Mouse (Mus musculus) gastrocnemius, adult 2 months (tissue): ENCODE results near the gene Myzap. TPM values are rescaled to one million over a fixed set of nuclear protein-coding genes. Genes with fewer than 3 reads are reported as not detected.
"Not testable (repeated sequence)": the region's sequence is repeated elsewhere in the genome, so short reads cannot be mapped to it uniquely, and the experiment has no call there.

ENCODE experiments used
- DNase-seq: peaks from one replicate; pipeline ENCODE4 v3.0.0; 2022
- H3K27ac ChIP-seq: fragments of 200-600 bp; 2 replicates; pipeline ENCODE4 v1.8.1; 2022; ENCODE audit warnings: mild to moderate bottlenecking
- H3K4me3 ChIP-seq: fragments of 200-600 bp; 2 replicates; pipeline ENCODE4 v1.8.1; 2022; ENCODE audit warnings: mild to moderate bottlenecking, moderate library complexity
- CTCF ChIP-seq: fragments of 200-600 bp; IDR thresholded peaks from 2 replicates; pipeline ENCODE4 v1.8.1; 2022; ENCODE audit warnings: antibody characterized with exemption, mild to moderate bottlenecking, moderate library complexity
- intact Hi-C: fragments of 180-260 bp; cut with DNase I; formaldehyde crosslinking; loops from one replicate; pipeline ENCODE4 v1.15.1; 2025
- total RNA-seq, 2 experiments: library from RNA; stranded (reverse); gene quantifications; 2 replicates each; pipeline ENCODE4 v1.2.3; 2021

The Myzap gene
- total RNA-seq, 2 experiments from 2014 or later: 3.7 to 5.1 TPM

DNA sequence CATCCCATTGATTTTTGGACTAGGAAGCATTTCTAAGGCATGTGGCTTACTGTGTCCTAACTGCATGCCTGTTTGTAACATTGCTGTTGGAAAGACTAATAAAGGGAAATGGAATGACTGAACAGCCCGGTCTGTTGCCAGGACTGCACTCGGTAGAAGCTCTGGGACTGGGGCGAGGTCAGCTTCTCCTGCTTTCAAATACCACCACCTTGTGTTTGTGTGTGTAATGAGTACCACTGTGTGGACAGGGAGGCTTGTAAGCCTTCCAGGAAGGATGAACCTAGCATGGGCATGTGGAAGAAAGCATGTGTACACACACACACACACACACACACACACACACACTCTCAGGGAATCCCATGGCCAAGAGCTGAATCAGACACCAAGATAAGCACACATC, 72.3 kb downstream of the Myzap start:
- Histone ChIP-seq H3K4me3 (no peak overlapping the region), H3K27ac (no peak overlapping the region)
- DNase-seq: no peak
- intact Hi-C loops: no loop called here
- TF ChIP-seq CTCF: peak; percentile 24; the same call in 1 of the 2 replicates

DNA sequence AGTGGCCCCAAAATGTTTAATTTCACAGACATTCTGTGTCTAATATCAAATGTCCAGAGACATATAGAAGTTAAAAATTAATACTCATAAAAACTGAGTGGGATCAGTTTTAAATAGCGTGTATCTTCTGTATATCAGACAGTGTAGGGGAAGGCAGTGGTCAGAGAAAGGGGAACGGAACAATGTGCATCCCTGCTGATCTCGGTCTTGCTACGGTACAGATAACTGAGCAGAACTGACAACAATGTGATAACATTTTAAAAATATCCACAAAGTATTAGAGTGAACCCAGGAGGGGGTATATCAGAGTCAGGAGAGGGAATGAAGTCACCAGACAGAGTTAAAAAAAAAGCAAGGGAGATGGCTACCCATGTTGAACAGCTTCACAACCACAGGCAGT, 74.7 kb downstream of the Myzap start:
- intact Hi-C loops: no loop called here
- no peak overlapping the region for H3K4me3 ChIP-seq
- H3K27ac ChIP-seq: no peak overlapping the region
- TF ChIP-seq CTCF: no peak
- no peak for DNase-seq

DNA sequence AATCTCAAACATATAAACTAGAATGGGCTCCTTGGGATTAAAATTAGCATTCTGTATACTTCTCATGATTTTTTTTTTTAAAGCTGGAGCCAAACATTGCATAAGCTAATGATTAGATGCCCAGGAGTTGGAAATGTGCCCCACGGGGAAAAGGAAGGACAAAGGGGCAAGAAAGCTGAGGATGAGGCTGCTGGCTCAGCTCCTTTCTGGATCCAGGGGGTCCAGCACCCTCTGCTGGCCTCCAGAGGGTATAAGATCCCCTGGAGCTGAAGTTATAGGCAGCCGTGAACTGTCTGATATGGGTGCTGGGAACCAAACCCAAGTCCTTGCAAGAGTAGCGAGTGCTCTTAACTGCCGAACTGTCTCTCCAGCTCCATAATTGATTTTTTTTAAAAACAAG, 76.3 kb downstream of the Myzap start:
- Histone ChIP-seq H3K27ac (no peak overlapping the region), H3K4me3 (no peak overlapping the region)
- DNase-seq: no peak
- intact Hi-C loops: no loop called here
- TF ChIP-seq CTCF: peak; percentile 12; the same call in 1 of the 2 replicates

DNA sequence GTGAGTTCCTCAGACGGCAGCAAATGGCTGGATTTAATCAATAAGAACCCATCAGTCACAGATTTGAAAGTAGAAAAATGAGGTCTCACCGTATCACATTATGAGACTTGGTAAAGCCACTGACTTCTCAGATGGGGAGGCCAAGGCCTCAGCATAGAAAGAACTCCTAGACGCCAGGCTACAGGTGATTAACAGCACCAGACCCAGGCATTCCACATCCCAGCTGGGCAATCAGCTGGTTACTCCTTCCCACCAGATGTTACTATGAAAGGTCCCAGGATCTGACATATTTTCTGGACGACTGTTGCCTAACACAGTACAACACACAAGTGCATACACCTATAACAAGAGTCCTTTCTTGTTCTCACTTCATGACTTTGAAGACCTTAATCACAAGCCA, 78.6 kb downstream of the Myzap start:
- Histone ChIP-seq H3K4me3 (no peak overlapping the region), H3K27ac (no peak overlapping the region)
- no peak for TF ChIP-seq CTCF
- no peak for DNase-seq
- intact Hi-C loops: no loop called here

DNA sequence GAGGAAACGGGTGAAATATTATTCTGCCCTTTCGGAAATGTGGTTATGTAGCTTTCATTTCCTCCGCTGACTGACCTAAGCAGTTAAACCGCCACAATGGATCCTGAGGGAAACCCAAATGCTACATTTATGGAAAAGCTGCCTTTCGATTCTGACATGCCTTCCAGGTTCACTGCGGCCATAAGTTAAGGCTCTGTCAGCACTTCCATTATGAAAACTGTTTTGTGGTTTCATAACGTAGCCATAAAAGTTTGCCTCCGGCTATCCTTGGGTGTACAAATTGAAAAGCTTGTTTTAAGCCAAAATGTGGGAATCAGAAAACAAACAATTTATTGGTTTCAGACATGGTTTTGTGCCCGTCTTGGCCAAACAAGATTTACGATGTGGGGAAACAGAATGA, 79.3 kb downstream of the Myzap start:
- DNase-seq: no peak
- no peak for TF ChIP-seq CTCF
- intact Hi-C loops: no loop called here
- Histone ChIP-seq H3K4me3 (no peak overlapping the region), H3K27ac (no peak overlapping the region)

DNA sequence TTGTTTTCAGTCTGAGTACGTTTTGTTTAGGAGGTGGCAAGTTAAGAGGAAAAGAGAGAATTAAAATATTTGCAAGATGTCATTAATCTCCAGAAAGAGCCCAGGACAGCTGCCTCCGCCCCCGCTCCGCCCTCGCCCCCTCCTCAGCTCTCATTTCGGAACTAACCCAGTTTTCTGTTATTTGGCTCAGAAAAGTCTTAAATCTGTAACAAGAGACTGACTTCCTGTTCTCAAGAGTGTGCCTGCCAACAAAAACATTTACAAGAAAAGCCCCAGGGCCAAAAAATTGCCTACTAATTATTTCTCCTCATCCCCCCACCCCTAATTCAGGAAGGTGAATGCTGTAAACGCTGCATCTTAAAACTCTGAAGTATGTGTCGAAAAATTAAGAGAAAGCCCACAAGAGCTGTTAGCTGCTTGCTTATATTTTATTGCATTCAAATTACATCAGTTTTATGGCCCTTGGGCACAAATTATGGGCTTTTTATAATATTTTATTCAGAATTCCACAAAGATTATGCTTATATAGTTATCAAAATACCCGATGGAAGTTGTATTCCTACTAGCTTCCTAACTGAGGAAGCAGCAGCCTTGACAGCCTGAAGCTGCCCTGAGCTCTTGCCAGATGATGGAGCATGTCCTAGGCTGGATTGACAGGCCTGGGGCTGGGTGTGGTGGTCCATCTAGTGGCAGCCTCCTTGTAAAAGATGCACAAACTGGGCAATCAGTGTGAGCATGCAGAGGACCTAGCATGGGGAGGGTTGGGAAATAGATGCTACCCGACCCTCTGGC, 93.6 kb downstream of the Myzap start:
- no peak for TF ChIP-seq CTCF
- H3K4me3 ChIP-seq: no peak overlapping the region
- no peak for DNase-seq
- H3K27ac ChIP-seq: no peak overlapping the region
- intact Hi-C loops: no loop called here

DNA sequence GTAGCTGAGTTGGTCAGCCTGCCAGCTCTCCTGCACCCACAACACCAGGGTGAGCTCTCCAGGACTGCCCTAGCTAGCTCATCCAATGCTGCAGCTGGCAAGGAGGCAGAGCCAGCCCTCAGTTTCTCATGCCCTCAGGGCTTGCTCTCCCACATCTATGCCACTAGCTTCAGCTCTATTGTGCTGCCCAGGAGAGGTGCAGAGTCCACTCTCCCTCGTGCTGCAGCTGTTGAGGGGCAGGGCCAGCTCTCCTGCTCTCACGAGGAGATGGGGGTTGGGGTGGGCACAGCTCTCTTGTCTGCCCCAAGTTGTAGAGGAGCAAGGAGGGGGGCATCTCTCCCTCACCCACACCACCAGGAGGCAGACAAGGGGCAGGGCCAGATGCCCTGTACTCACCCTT, 95.5 kb downstream of the Myzap start:
- intact Hi-C loops: no loop called here
- TF ChIP-seq CTCF: no peak
- Histone ChIP-seq H3K4me3 (no peak overlapping the region), H3K27ac (no peak overlapping the region)
- no peak for DNase-seq

DNA sequence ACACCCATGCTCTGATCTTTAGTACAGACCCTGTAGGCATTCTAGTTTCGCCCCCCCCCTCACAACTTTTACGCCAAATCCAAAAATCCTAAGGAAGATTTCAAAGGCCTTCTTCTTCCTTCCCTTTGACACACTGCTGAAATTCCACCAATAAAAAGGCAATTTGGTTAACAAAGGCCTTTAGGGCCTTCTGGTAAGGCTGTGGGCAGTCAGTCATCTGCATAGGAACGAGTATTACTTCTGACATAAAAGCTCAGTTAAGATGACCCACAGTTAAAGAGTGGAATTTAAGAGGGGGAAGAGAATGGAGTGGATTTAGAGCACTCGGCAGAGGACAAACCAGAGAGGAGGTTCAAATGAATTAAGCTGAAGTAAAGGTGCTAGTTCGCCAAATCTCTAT, 98.4 kb downstream of the Myzap start:
- H3K4me3 ChIP-seq: no peak overlapping the region
- H3K27ac ChIP-seq: no peak overlapping the region
- DNase-seq: no peak
- intact Hi-C loops: no loop called here
- TF ChIP-seq CTCF: no peak

DNA sequence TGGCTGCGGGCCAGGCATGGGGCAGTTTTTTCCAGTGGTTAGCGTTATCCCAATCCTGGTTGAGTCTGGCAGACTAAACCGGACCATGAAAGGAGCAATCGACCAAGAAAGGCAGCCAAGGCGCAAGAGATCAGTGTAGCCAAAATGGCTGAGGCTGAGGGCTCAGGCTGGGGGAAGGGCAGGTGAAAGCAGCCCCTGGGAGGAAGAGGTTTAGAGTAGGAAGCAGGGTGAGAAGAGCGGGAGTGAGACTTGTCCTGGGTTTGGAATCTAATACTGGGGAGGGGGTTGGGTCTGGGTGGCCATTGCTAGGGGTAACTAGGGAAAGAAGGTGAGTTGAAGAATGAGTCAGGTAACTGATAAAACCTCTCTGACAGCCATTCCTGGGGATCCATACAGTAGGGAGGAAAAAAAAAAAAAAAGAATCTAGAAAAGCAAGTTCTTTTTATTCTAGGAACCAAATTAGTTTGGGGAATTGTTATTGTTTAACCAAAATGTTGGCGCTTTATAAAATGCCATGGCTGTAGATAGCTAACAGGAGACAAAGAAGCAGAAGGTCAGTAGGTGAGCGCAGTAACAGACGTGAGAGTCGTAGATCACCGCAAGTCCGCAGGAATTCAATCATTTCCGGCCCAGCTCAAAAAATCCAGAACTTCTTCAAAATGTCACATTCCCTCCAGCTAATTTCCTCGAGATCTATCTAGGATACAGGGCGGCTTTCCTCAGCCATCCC, 99.7 kb downstream of the Myzap start:
- no peak overlapping the region for H3K27ac ChIP-seq
- intact Hi-C loops: no loop called here
- H3K4me3 ChIP-seq: no peak overlapping the region
- no peak for TF ChIP-seq CTCF
- no peak for DNase-seq

DNA sequence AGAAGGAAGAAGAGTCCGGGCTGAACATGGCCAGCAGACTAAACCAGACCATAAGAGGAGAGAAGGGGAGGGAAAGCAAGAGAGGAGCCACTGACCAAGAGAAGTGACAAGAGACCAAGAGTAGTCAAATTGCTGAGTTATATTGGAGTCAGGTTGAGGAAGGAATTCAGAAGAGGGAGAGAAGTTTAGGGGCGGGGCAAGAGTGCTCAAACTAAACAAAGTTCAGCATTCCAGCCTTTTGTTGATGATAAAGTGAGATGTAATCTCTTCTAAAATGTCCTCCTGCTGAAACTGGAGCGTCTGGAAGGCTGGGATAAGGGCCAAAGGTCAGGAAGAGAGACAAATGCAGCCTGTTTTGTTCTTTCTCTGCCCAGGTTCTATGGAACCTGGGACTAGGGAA, 102.1 kb downstream of the Myzap start:
- Histone ChIP-seq H3K27ac (no peak overlapping the region), H3K4me3 (no peak overlapping the region)
- no peak for DNase-seq
- TF ChIP-seq CTCF: no peak
- intact Hi-C loops: no loop called here

DNA sequence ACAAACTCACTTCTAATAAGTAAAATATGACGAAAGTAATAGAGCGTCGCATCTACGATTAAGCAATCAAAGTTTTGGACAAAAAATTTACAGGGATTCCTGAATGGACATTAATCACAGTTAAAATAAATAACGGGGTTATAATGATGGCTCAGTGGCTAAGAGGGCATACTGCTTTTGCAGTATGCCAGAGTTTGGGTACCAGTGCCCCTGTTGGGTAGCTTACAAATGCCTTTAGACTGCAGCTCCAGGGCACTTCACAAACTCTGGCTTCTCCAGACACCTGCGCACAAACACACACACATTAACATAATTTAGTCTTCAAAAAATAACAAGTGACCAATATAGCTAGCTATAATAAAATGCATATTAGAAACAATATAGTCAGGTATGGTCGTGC, 106.0 kb downstream of the Myzap start:
- H3K4me3 ChIP-seq: peak overlapping the region; percentile 92
- intact Hi-C loops: no loop called here
- no peak for TF ChIP-seq CTCF

DNA sequence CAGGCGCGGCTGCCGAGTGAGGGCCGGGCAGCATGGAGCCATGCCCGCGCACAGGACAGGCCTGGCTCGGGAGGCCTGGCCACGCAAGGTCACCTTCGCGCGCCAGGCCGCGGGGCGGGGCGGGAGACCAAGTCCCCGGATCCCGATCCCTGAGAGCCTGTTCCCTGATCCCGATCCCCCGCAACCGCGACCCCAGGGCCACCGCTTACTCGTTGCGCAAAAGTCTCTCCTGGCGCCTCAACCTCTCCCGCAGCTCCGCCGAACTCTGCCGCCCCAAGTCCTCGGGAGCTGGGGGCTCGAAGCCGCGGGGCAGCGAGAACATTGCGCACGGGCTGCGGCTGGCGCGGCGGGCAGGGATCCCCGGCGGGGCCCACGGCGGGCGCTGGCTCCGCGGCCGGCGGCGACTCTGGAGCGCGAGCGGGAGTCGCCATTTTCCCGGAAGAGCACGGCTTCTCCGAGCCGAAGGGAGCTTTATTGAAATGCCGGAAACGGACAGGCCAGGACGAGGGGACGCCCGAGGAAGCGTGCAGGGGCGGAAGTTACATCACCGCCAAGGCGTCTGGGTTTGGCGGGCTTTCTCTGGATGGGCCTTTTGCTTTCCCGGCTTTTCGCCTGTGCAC, 106.6 kb downstream of the Myzap start, which contains the start of gene Polr2m:
Gene Polr2m (minus strand): TSS at position 461 of the 620 bp plus-strand sequence.
- DNase-seq: peak; percentile 96
- TF ChIP-seq CTCF: no peak
- Histone ChIP-seq H3K4me3 (peak within 1 kb of the TSS; percentile 92), H3K27ac (peak within 1 kb of the TSS; percentile 100)
- intact Hi-C loops: no loop called here

More for the DNA sequence above, 106.0 kb downstream of the Myzap start:
- peak overlapping the region; percentile 100 for H3K27ac ChIP-seq
- DNase-seq: no peak

DNA sequence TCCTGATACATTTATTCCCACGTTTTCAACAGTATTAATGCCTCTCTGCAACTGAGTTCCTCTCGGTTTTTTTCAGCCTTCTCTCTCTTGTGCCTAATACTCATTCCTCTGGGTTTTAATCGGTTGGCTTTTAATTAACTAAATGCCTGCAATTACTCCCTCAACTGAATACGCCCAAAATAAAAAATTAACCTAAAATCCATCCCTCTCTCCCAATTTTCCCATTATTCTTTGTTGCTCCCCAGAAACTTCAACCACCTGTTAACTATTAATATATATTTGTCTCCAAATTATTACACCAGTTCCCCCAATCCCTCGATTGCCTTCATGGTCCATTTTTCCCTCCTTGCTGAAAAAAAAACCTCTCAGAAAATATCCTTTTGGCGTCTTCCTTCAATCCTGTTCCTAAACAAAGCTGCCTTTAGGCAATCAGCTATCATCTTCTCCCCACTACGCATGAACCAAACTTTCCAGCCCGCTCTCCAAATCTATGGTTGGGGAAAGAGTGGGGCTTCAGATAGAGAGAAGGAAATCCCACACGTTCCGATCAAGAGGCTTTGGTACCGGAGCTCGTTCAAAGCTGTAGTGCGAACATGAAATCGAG, 107.2 kb downstream of the Myzap start:
- peak overlapping the region; percentile 100 for H3K27ac ChIP-seq
- DNase-seq: no peak
- H3K4me3 ChIP-seq: peak overlapping the region; percentile 92
- no peak for TF ChIP-seq CTCF
- intact Hi-C loops: no loop called here

DNA sequence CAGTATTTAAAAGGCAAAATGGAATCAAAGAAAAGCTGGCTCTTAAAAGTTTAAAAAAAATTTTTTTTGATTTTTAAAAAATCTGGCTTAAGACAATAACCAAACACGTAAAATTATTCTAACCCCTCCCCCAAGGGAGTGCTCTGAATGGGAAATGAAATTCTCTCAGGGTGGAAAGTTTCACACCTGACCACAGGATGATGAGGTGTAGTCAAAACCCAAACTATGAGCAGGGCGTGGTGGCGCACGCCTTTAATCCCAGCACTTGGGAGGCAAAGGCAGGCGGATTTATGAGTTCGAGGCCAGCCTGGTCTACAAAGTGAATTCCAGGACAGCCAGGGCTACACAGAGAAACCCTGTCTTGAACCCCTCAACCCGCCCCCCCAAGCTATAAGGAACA, 108.3 kb downstream of the Myzap start:
- DNase-seq, H3K27ac ChIP-seq, intact Hi-C loops: not testable (repeated sequence)
- peak overlapping the region; percentile 92; the same call in 1 of the 2 replicates for H3K4me3 ChIP-seq
